Mouse (Mus musculus) cerebellum, adult 2 months (tissue): ENCODE measurements around the gene Oas1d.

Experiments used
- CTCF ChIP-seq: fragments of 200-500 bp; IDR thresholded peaks from 2 replicates; pipeline ENCODE4 v1.5.1; 2011; ENCODE audit warnings: low read depth, mild to moderate bottlenecking, control low read depth, low read length, moderate library complexity, borderline replicate concordance; ENCODE audit not compliant: insufficient read depth
- POLR2A ChIP-seq: fragments of 200-500 bp; IDR thresholded peaks from 2 replicates; pipeline ENCODE4 v1.6.1; 2011; ENCODE audit warnings: low read length, control low read depth, borderline replicate concordance; ENCODE audit not compliant: insufficient read depth

DNA sequence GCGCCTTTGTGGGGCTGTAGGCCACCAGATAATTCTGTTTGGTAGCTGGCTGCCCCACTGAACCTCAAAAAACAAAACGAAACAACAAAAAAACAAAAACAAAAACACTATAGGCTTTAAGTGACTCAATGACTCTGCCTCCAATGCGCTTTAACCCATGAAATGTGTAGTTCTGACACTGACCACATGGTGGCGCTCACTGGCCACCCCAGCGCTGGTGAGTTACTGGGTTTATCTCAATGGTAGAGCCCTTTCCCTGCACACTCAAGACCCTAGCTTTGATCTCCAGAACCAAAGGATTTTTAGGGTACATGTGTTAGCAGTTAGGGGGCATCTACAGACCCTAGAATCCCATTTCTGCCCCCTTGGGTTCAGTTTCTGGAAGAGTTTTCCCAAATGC lies 39.6 kb downstream of the Oas1d start:
- no peak for TF ChIP-seq POLR2A
- TF ChIP-seq CTCF = peak; percentile 96
